Mouse (Mus musculus) inflammation-experienced regulatory T-cells, adult 6 months (primary cell): Measurements from ENCODE around the gene Fkbp2. TPM values are rescaled to one million over a fixed set of nuclear protein-coding genes. Genes with fewer than 3 reads are reported as not detected.

Experiments
- ATAC-seq: one replicate; pipeline ENCODE4 v1.8.0; 2017
- polyA plus RNA-seq, 3 experiments: library from polyadenylated mRNA; unstranded; fragments of 100-300 nt; shearing (Covaris generic); gene quantifications; one replicate each; pipeline ENCODE4 v1.2.1; 2017

The Fkbp2 gene
- polyA plus RNA-seq, 3 experiments from 2014 or later: 44.0 to 102 (median 47.1) TPM

GRCm38 (mm10) chr19:6939106-6940002 lies 40.9 kb downstream of the Fkbp2 start:
- no peak for ATAC-seq

- ATAC-seq: no peak
These were observed 42.5 kb downstream of the Fkbp2 start for GRCm38 (mm10) chr19:6937541-6938465.

- no peak for ATAC-seq
These were observed 44.0 kb downstream of the Fkbp2 start for GRCm38 (mm10) chr19:6936299-6936698.

GRCm38 (mm10) chr19:6934195-6934977 lies 45.9 kb downstream of the Fkbp2 start, which contains the start of gene Kcnk4:
TSS of gene Kcnk4 (minus strand) at chr19:6934515.
- ATAC-seq: no peak

- ATAC-seq: no peak
These were observed 46.7 kb downstream of the Fkbp2 start for GRCm38 (mm10) chr19:6933436-6934194.

GRCm38 (mm10) chr19:6933102-6933435 lies 47.2 kb downstream of the Fkbp2 start:
- no peak for ATAC-seq

- no peak for ATAC-seq
These were observed 48.3 kb downstream of the Fkbp2 start for GRCm38 (mm10) chr19:6932018-6932417.

GRCm38 (mm10) chr19:6931002-6931401 lies 49.3 kb downstream of the Fkbp2 start:
- ATAC-seq: no peak

GRCm38 (mm10) chr19:6928080-6928479 lies 52.2 kb downstream of the Fkbp2 start:
- no peak for ATAC-seq

Other genes starting within 250 kb of the Fkbp2 start
- gene Rps6ka4, start 139.9 kb downstream of the Fkbp2 start, polyA plus RNA-seq: 10 to 100 TPM in 1 of 3 experiments, 1 to 10 TPM in 2; 7.4 to 13.5 (median 8.6) TPM
- 1 to 10 TPM; 4.4 to 5.8 (median 4.7) TPM for gene Ccdc88b, start 122.3 kb downstream of the Fkbp2 start, polyA plus RNA-seq
- gene Trmt112, start 70.8 kb downstream of the Fkbp2 start, polyA plus RNA-seq: 100 to 1,000 TPM; 143 to 219 (median 200) TPM
- gene Prdx5, start 70.4 kb downstream of the Fkbp2 start, polyA plus RNA-seq: 100 to 1,000 TPM; 209 to 245 (median 241) TPM
- 1 to 10 TPM; 2.3 to 4.4 (median 4.2) TPM for gene Esrra, start 58.7 kb downstream of the Fkbp2 start, polyA plus RNA-seq
- gene Catsperz, start 55.1 kb downstream of the Fkbp2 start, polyA plus RNA-seq: under 1 TPM in 1 of 3 experiments, not detected in 2; 0.59 TPM
- not detected for gene Kcnk4, start 46.0 kb downstream of the Fkbp2 start, polyA plus RNA-seq
- 10 to 100 TPM; 42.9 to 55.0 (median 47.6) TPM for gene Bad, start 38.6 kb downstream of the Fkbp2 start, polyA plus RNA-seq
- gene Gpr137, start 38.0 kb downstream of the Fkbp2 start, polyA plus RNA-seq: 10 to 100 TPM in 1 of 3 experiments, 1 to 10 TPM in 2; 4.6 to 13.0 (median 9.1) TPM
- 10 to 100 TPM; 18.2 to 35.2 (median 29.7) TPM for gene Ppp1r14b, start 5.5 kb downstream of the Fkbp2 start, polyA plus RNA-seq
- 1 to 10 TPM; 2.8 to 4.3 (median 3.6) TPM for gene Plcb3, start 4.0 kb downstream of the Fkbp2 start, polyA plus RNA-seq
- gene Vegfb, start 7.2 kb upstream of the Fkbp2 start, polyA plus RNA-seq: 1 to 10 TPM; 2.5 to 3.6 (median 3.5) TPM
- 10 to 100 TPM; 34.1 to 59.7 (median 59.0) TPM for gene Dnajc4, start 12.1 kb upstream of the Fkbp2 start, polyA plus RNA-seq
- 10 to 100 TPM; 23.7 to 35.3 (median 33.7) TPM for gene Nudt22, start 15.6 kb upstream of the Fkbp2 start, polyA plus RNA-seq
- 10 to 100 TPM in 1 of 3 experiments, 1 to 10 TPM in 2; 6.4 to 12.8 (median 8.2) TPM for gene Trpt1, start 15.6 kb upstream of the Fkbp2 start, polyA plus RNA-seq
- gene Fermt3, start 39.0 kb upstream of the Fkbp2 start, polyA plus RNA-seq: 100 to 1,000 TPM; 253 to 288 (median 257) TPM
- gene Stip1, start 59.5 kb upstream of the Fkbp2 start, polyA plus RNA-seq: 100 to 1,000 TPM; 104 to 160 (median 120) TPM
- gene Macrod1, start 76.3 kb upstream of the Fkbp2 start, polyA plus RNA-seq: 1 to 10 TPM in 2 of 3 experiments, under 1 TPM in 1; 0.99 to 3.1 (median 1.8) TPM
- gene Flrt1, start 125.2 kb upstream of the Fkbp2 start, polyA plus RNA-seq: under 1 TPM in 1 of 3 experiments, not detected in 2; 0.20 TPM
- 100 to 1,000 TPM; 164 to 183 (median 169) TPM for gene Otub1, start 225.8 kb upstream of the Fkbp2 start, polyA plus RNA-seq
- gene Cox8a, start 237.1 kb upstream of the Fkbp2 start, polyA plus RNA-seq: 100 to 1,000 TPM; 284 to 445 (median 299) TPM